Mouse (Mus musculus) small intestine, adult 2 months (tissue): ENCODE data around the gene Atn1. TPM values are rescaled to one million over a fixed set of nuclear protein-coding genes. Genes with fewer than 3 reads are reported as not detected.

Experiments used
- H3K27ac ChIP-seq: fragments of 200-500 bp; 2 replicates; pipeline ENCODE4 v1.5.1; 2012; ENCODE audit warnings: low read depth, low read length, control low read depth, inconsistent platforms; ENCODE audit not compliant: insufficient read depth
- H3K27me3 ChIP-seq: fragments of 200-500 bp; 2 replicates; pipeline ENCODE4 v1.6.1; 2012; ENCODE audit warnings: mild to moderate bottlenecking, moderate library complexity, low read length, inconsistent platforms; ENCODE audit not compliant: control insufficient read depth, insufficient read depth
- H3K36me3 ChIP-seq: fragments of 200-500 bp; 2 replicates; pipeline ENCODE4 v1.6.1; 2012; ENCODE audit warnings: mild to moderate bottlenecking, low read length, control low read depth, inconsistent platforms; ENCODE audit not compliant: control insufficient read depth, insufficient read depth
- H3K4me1 ChIP-seq: fragments of 200-500 bp; 2 replicates; pipeline ENCODE4 v1.6.1; 2012; ENCODE audit warnings: low read length, inconsistent platforms, mixed read lengths; ENCODE audit not compliant: control insufficient read depth, insufficient read depth, insufficient read length
- H3K4me3 ChIP-seq: fragments of 200-500 bp; 2 replicates; pipeline ENCODE4 v1.5.1; 2012; ENCODE audit warnings: low read depth, mild to moderate bottlenecking, control low read depth, inconsistent platforms, low read length, moderate library complexity
- CTCF ChIP-seq: fragments of 200-500 bp; IDR thresholded peaks from 2 replicates; pipeline ENCODE4 v1.5.1; 2012; ENCODE audit warnings: low read depth, mild to moderate bottlenecking, control low read depth, inconsistent platforms, low read length, moderate library complexity, mixed read lengths; ENCODE audit not compliant: insufficient replicate concordance, insufficient read length; ENCODE audit errors: extremely low read depth
- POLR2A ChIP-seq: fragments of 200-500 bp; IDR thresholded peaks from 2 replicates; pipeline ENCODE4 v1.6.1; 2012; ENCODE audit warnings: low read depth, mild to moderate bottlenecking, control low read depth, inconsistent platforms, low read length, moderate library complexity
- WGBS: fragments of 180-500 bp; shearing (Covaris S2); methylation state at CpG from one replicate; pipeline ENCODE4 v1.1.7; 2018; 5-methylcytosine and 5-hydroxymethylcytosine counted together
- polyA plus RNA-seq: library from polyadenylated mRNA; depleted of rRNA; stranded (reverse); fragments of >200 nt; gene quantifications from 2 replicates; pipeline ENCODE4 v1.2.3, GENCODE M21; 2012; rRNA removed

Gene Atn1
- polyA plus RNA-seq, 1 experiment: 92.6 TPM

DNA sequence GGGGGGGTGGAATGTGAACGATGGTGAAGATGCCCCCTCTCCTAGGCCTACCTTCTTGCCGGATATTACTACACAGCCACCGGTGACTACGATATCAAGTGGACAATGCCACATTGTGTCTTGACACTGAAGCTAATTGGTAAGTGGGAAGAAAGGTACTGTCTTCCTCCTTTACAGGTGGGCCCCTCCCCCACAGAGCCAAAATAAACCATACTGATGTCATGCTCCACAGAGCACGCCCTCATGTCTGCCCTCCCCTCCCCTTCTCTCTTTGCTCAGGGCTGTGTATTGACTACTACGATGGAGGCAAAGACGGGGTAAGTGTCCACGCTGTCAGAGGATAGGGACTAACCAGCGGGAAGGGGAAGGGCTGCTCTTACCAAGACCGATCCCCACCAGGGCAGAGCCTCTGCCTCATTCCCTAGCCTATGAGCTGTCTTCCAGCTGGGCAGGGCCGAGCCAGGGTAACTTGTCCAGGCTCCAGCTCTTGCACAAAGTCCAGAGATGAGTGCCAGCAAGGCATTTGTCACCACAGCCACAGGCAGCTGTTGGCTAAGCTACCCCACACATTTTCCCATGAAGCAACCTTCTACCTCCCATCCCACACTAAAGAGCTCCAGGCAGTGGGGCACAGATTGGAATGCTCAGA lies 56.2 kb downstream of the Atn1 start:
- 0 out of 2 replicates have a peak, but pooled peaks have one; percentile 18 for TF ChIP-seq POLR2A
- no peak for TF ChIP-seq CTCF
- Histone ChIP-seq H3K27me3 (no peaks in the 10 kb centered on the region), H3K27ac (peak overlapping the region; percentile 83), H3K4me3 (no peak overlapping the region), H3K36me3 (peaks cover 61% of the 10 kb centered on the region), H3K4me1 (peaks cover 17% of the 10 kb centered on the region)
- WGBS: 48% methylated on average over 11 of the region's 11 CpGs

DNA sequence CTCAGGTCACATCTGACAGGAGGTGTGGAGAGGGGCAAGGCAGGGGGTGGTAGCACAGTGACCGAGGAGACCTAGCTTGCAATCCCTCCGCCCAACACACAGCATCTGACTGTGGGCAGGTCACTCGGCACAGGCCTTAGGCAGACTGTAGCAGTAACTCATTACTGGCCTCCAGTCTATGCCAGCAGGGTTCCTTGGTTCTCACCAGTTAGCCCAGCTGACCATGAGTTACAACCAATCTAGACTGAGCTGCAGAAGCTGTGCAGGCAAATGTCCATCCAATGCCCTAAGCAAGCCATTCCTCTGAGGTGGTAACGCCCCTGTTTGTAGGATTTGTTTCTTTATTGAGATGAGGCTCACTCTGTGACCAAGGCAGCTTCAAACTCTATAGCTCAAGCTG lies 57.0 kb downstream of the Atn1 start:
- H3K27ac ChIP-seq: peak overlapping the region; percentile 83; the same call in 1 of the 2 replicates
- no peak overlapping the region for H3K4me3 ChIP-seq
- H3K27me3 ChIP-seq: no peaks in the 10 kb centered on the region
- peaks cover 54% of the 10 kb centered on the region for H3K36me3 ChIP-seq
- H3K4me1 ChIP-seq: peaks cover 22% of the 10 kb centered on the region
- TF ChIP-seq CTCF: no peak
- no peak for TF ChIP-seq POLR2A
- 93% methylated on average over 4 of the region's 4 CpGs for WGBS

GRCm38 (mm10) chr6:124698751-124699150 lies 57.6 kb downstream of the Atn1 start:
- TF ChIP-seq POLR2A (no peak), CTCF (no peak)
- H3K4me3 ChIP-seq: no peak overlapping the region
- H3K36me3 ChIP-seq: peaks cover 48% of the 10 kb centered on the region
- H3K27me3 ChIP-seq: no peaks in the 10 kb centered on the region
- H3K27ac ChIP-seq: no peak overlapping the region
- 45% methylated on average over 6 of the region's 6 CpGs for WGBS
- peaks cover 28% of the 10 kb centered on the region for H3K4me1 ChIP-seq

DNA sequence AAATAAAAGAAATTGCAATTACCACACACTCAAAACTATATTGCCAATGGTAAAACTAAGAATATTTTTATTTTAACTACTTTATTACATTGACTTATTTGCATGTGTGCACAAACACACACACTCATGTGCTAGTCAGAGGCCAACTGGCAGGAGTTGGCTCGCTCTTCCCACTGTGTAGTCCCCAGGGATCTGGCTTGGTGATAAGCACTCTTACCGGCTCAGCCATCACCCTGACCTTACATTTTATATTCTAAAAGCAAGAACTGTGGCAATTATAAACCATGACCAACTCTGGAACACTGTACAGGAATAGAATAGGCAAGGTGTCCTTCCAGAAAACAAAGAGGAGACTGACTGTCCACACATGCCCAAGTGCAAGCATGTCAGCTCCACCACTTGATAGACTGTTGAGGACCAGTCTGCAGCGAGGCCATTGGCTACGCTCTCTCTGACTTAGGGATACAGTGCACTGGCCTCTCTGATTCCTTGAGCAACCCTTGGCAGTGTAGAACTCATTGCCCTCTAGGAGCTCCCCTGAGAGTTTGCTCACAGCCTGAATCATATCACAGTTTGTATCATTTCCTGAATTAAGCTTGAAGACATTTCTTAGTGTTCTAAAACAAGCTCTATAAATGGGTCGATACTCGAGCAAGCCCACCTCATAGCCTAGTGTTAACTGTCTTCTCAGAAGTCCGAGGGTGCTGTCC lies 59.7 kb downstream of the Atn1 start:
- Histone ChIP-seq H3K36me3 (peaks cover 29% of the 10 kb centered on the region), H3K4me1 (peaks cover 35% of the 10 kb centered on the region), H3K27me3 (no peaks in the 10 kb centered on the region), H3K27ac (no peak overlapping the region), H3K4me3 (no peak overlapping the region)
- TF ChIP-seq CTCF (no peak), POLR2A (no peak)
- 85% methylated on average over 7 of the region's 7 CpGs for WGBS

- TF ChIP-seq POLR2A (no peak), CTCF (no peak)
- peak overlapping the region; percentile 92 for H3K27ac ChIP-seq
- 26% methylated on average over 15 of the region's 15 CpGs for WGBS
- H3K4me3 ChIP-seq: no peak overlapping the region
- H3K27me3 ChIP-seq: no peaks in the 10 kb centered on the region
- H3K4me1 ChIP-seq: peaks cover 25% of the 10 kb centered on the region
- peaks cover 11% of the 10 kb centered on the region for H3K36me3 ChIP-seq
These were observed 62.0 kb downstream of the Atn1 start for GRCm38 (mm10) chr6:124694166-124694955.

DNA sequence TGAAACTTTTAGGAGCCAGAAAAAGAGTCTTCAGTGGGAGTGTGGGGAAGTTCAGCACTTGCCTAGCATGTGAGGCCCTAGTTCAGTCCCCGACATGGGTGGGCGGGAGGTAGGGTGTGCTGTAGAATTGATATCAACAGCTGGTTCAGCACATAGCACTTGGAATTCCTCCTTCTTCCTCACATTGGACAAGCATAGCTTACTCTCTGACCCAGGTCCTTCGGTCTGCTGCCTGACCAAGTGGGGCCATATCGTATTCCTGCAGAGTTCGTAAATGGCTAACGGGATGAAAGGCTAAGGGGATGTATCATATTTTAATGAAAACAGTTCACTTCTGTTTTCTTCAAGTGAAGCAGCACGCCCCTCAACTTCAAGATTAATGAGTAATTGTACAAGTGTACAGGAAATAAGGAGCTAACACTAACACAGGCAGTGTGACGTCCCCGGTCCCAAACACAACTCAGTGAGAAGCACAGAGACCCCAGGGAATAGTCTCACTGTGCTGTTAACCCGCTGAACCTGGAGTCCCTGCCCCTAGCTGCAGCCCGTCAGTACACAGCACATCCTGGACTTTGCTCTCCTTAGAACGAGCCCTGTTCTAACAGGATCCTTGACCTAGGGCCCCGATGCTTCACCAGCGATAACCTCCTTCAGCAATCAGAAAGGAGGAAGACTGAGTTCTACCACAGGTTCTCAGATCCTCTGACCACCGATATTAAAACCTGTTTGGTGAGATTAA lies 62.9 kb downstream of the Atn1 start:
- Histone ChIP-seq H3K27me3 (no peaks in the 10 kb centered on the region), H3K36me3 (peaks cover 5% of the 10 kb centered on the region), H3K4me1 (peaks cover 20% of the 10 kb centered on the region), H3K27ac (peak overlapping the region; percentile 92), H3K4me3 (no peak overlapping the region)
- TF ChIP-seq POLR2A: no peak
- peak; percentile 12; the same call in 1 of the 2 replicates for TF ChIP-seq CTCF
- 33% methylated on average over 15 of the region's 15 CpGs for WGBS

Other genes starting within 250 kb of the Atn1 start
- 9.1 and 9.2 TPM in 2 replicates for gene C1ra, start 244.1 kb downstream of the Atn1 start, polyA plus RNA-seq
- gene C1s1, start 214.2 kb downstream of the Atn1 start, polyA plus RNA-seq: 9.3 and 11.1 TPM in 2 replicates
- gene C1rb, start 186.2 kb downstream of the Atn1 start, polyA plus RNA-seq: not detected in 2 replicates
- gene C1s2, start 120.4 kb downstream of the Atn1 start, polyA plus RNA-seq: not detected in 2 replicates
- 127 and 323 TPM in 2 replicates for gene Lpcat3, start 93.5 kb downstream of the Atn1 start, polyA plus RNA-seq
- gene Emg1, start 44.3 kb downstream of the Atn1 start, polyA plus RNA-seq: 26.8 and 34.9 TPM in 2 replicates
- 87.7 and 122 TPM in 2 replicates for gene Phb2, start 44.2 kb downstream of the Atn1 start, polyA plus RNA-seq
- 23.0 and 41.0 TPM in 2 replicates for gene Ptpn6, start 17.8 kb downstream of the Atn1 start, polyA plus RNA-seq
- gene Grcc10, start 15.2 kb downstream of the Atn1 start, polyA plus RNA-seq: 80.4 and 143 TPM in 2 replicates
- not detected in 2 replicates for gene Gm45234, start 503 bp downstream of the Atn1 start, polyA plus RNA-seq
- gene Eno2, start 13.1 kb upstream of the Atn1 start, polyA plus RNA-seq: 1.3 and 1.7 TPM in 2 replicates
- 0.14 and 0.41 TPM in 2 replicates for gene Lrrc23, start 23.2 kb upstream of the Atn1 start, polyA plus RNA-seq
- 16.6 and 38.8 TPM in 2 replicates for gene Spsb2, start 52.1 kb upstream of the Atn1 start, polyA plus RNA-seq
- 420 and 801 TPM in 2 replicates for gene Tpi1, start 57.8 kb upstream of the Atn1 start, polyA plus RNA-seq
- 26.7 and 53.0 TPM in 2 replicates for gene Usp5, start 73.0 kb upstream of the Atn1 start, polyA plus RNA-seq
- 32.2 and 52.9 TPM in 2 replicates for gene Cdca3, start 73.0 kb upstream of the Atn1 start, polyA plus RNA-seq
- gene Gnb3, start 83.8 kb upstream of the Atn1 start, polyA plus RNA-seq: 0.05 and 0.19 TPM in 2 replicates
- gene P3h3, start 101.2 kb upstream of the Atn1 start, polyA plus RNA-seq: 8.1 and 8.7 TPM in 2 replicates
- gene Gpr162, start 107.5 kb upstream of the Atn1 start, polyA plus RNA-seq: 1.2 and 1.7 TPM in 2 replicates
- gene Cd4, start 131.7 kb upstream of the Atn1 start, polyA plus RNA-seq: 3.7 and 5.8 TPM in 2 replicates
- 4.5 and 7.0 TPM in 2 replicates for gene Lag3, start 155.2 kb upstream of the Atn1 start, polyA plus RNA-seq
- gene Ptms, start 163.6 kb upstream of the Atn1 start, polyA plus RNA-seq: 683 and 1,784 TPM in 2 replicates
- 212 and 412 TPM in 2 replicates for gene Mlf2, start 174.9 kb upstream of the Atn1 start, polyA plus RNA-seq
- 82.6 and 131 TPM in 2 replicates for gene Cops7a, start 209.0 kb upstream of the Atn1 start, polyA plus RNA-seq
- 2.8 and 5.0 TPM in 2 replicates for gene Pianp, start 240.2 kb upstream of the Atn1 start, polyA plus RNA-seq